Mouse (Mus musculus) leukemia stem cell, adult 10-12 weeks (primary cell): Measurements from ENCODE around the gene Mapk13. TPM values are rescaled to one million over a fixed set of nuclear protein-coding genes. Genes with fewer than 3 reads are reported as not detected.

ENCODE experiments used
- polyA plus RNA-seq: library from polyadenylated mRNA; stranded (reverse); fragments of >175 nt; gene quantifications from 2 replicates; pipeline ENCODE4 v1.2.3, GENCODE M21; 2012; ENCODE audit warnings: low replicate concordance

The Mapk13 gene
- 0.45 TPM in 1 of 2 replicates, not detected in the other for polyA plus RNA-seq

DNA sequence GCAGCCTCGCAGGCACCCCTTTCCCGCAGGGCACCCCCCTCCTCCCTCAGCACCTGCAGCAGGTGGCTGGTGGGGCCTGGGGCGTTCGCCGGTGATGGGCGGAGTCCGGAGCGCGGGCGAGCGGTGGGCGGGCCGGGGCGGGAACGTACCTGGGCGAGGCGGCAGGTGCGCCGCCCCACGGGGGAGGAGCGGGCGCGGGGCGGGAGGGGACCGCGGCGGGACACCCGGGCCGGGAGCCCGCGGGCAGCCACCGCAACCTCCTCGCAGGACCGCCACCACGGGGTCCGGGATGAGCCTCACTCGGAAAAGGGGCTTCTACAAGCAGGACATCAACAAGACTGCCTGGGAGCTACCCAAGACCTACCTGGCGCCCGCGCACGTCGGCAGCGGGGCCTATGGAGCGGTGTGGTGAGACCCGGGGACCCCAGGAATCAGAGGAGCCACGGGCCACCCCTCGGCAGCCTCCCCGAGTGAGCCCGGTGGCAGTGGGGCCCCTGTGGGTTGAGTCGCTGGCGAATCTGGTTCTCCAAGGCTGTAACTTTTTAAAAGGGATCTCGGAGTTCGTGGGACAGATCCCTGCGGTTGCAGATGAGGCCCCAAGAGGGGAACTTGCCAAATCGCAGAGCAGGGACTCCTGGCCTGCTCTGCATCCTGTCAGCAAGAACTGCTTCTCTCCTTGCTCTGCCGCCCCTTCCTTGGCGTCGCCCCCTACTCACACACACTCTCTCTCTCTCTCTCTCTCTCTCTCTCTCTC, at the start of gene Mapk13:
Gene Mapk13, plus strand, starts transcription at position 177 of the 754 bp plus-strand sequence.

DNA sequence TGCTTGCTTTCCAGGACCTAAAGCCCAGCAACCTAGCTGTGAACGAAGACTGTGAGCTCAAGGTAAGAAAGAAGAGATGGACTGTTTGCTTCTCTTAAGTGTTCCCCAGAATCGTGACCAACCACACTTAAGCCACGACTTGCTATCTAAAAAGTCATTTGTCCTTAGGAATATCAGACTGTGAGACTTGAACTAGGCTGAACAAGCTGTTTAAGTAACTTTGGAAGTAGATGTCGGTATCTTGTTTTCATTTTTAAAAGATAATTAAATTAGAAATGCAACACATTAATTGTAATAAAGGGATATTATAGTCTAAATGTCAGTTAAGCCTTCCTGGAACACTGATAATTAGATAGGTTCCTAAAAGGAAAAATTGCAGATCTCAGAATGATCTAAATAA, 43.3 kb upstream of the Mapk13 start, which contains the start of gene AC170998.1:
Gene AC170998.1, plus strand, starts transcription at position 301 of the 400 bp plus-strand sequence.

DNA sequence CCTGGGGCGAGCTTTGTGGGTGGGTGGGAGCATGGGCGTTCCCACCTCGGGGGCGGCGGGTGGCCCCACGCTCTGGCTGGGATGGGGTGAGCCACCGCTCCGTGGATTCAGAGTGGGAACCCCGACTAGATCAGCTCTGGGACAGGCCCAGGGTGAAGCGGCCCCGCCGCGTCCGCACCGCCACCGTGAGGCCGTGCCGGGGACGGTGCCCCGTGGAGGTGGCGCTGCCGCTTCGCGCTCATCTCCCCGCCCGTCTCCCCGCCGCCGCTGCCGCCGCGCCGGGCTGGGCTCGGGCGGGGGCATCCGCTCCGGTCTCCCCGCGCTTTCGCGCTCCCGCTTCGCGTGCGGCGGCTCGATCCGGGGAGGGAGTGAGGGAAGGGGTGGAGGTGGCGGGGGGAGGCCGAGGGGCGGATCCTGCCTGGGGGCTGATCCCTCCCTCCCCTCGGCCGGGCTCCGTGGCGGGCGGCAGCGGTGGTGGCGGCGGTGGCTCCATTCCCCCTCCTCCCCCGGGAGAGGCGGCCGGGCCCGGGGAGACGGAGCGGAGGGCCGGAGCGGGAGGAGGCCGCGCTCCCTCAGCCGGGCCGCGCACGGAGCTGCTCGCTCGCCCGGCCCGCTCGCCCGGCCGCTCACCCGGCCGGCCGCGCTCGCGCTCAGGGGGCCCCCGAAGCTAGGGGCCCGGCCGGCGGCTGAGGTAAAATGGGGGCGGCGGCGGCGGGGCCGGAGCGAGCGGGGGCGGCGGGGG, 31.7 kb downstream of the Mapk13 start, which contains the start of gene Brpf3:
Gene Brpf3, plus strand, starts transcription at position 420 of the 742 bp plus-strand sequence.

Other genes with a start within 250 kb of the Mapk13 start
- gene Armc12, start 238.5 kb upstream of the Mapk13 start, polyA plus RNA-seq, result not detected in 2 replicates
- gene Clpsl2, start 219.9 kb upstream of the Mapk13 start, polyA plus RNA-seq, result not detected in 2 replicates
- gene Clps, start 208.5 kb upstream of the Mapk13 start, polyA plus RNA-seq, result not detected in 2 replicates
- not detected in 2 replicates for gene Lhfpl5, start 193.7 kb upstream of the Mapk13 start, polyA plus RNA-seq
- 10.3 and 68.6 TPM in 2 replicates for gene Srpk1, start 146.6 kb upstream of the Mapk13 start, polyA plus RNA-seq
- gene Slc26a8, start 79.1 kb upstream of the Mapk13 start, polyA plus RNA-seq, result 0.32 and 1.3 TPM in 2 replicates
- 31.1 and 53.4 TPM in 2 replicates for gene Mapk14, start 78.0 kb upstream of the Mapk13 start, polyA plus RNA-seq
- gene AC170998.1, start 43.2 kb upstream of the Mapk13 start, polyA plus RNA-seq, result not detected in 2 replicates
- gene Brpf3, start 31.8 kb downstream of the Mapk13 start, polyA plus RNA-seq, result 90.8 and 145 TPM in 2 replicates
- gene Pnpla1, start 89.1 kb downstream of the Mapk13 start, polyA plus RNA-seq, result not detected in 2 replicates
- gene 4930539E08Rik, start 146.0 kb downstream of the Mapk13 start, polyA plus RNA-seq, result 0.10 and 0.14 TPM in 2 replicates
- gene Pxt1, start 174.5 kb downstream of the Mapk13 start, polyA plus RNA-seq, result 0.58 TPM in 1 of 2 replicates, not detected in the other
- 78.2 and 93.8 TPM in 2 replicates for gene Kctd20, start 182.7 kb downstream of the Mapk13 start, polyA plus RNA-seq
- 121 and 156 TPM in 2 replicates for gene Stk38, start 238.7 kb downstream of the Mapk13 start, polyA plus RNA-seq